Mouse (Mus musculus) hindbrain, postnatal 0 days (tissue): Measurements from ENCODE around the gene Ankrd52. TPM values are rescaled to one million over a fixed set of nuclear protein-coding genes. Genes with fewer than 3 reads are reported as not detected.

Experiments
- ATAC-seq: fragments of 200-750 bp; cut with Nextera tagmentation; 2 replicates; pipeline ENCODE4 v1.8.0; 2017; ENCODE audit warnings: mild to moderate bottlenecking, moderate TSS enrichment, moderate library complexity
- DNase-seq: peaks from one replicate; pipeline ENCODE4 v3.0.0-alpha.2; 2015; ENCODE audit warnings: low spot score
- H3K27ac ChIP-seq: fragments of 300-500 bp; sonication (generic); 2 replicates; pipeline ENCODE4 v1.5.1; 2014; ENCODE audit warnings: mild to moderate bottlenecking
- H3K27me3 ChIP-seq: fragments of 300-500 bp; sonication (generic); 2 replicates; pipeline ENCODE4 v1.6.1; 2014; ENCODE audit warnings: low read length, mixed read lengths; ENCODE audit not compliant: insufficient read depth
- H3K36me3 ChIP-seq: fragments of 300-500 bp; sonication (generic); 2 replicates; pipeline ENCODE4 v1.6.1; 2014; ENCODE audit warnings: low read length, mixed read lengths; ENCODE audit not compliant: insufficient read depth
- H3K4me1 ChIP-seq: fragments of 300-500 bp; sonication (generic); 2 replicates; pipeline ENCODE4 v1.6.1; 2014; ENCODE audit warnings: antibody characterized with exemption, low read length, mixed read lengths; ENCODE audit not compliant: insufficient read depth
- H3K4me2 ChIP-seq: fragments of 300-500 bp; sonication (generic); 2 replicates; pipeline ENCODE4 v1.6.1; 2014; ENCODE audit warnings: low read depth, mild to moderate bottlenecking, low read length, moderate library complexity, mixed read lengths
- H3K4me3 ChIP-seq: fragments of 300-500 bp; sonication (generic); 2 replicates; pipeline ENCODE4 v1.5.1; 2014; ENCODE audit warnings: low read length
- H3K9ac ChIP-seq: fragments of 300-500 bp; sonication (generic); replicated peaks from 2 replicates; pipeline ENCODE4 v1.6.1; 2014; ENCODE audit warnings: mild to moderate bottlenecking, low read length, moderate library complexity, mixed read lengths
- H3K9me3 ChIP-seq: fragments of 300-500 bp; sonication (generic); 2 replicates; pipeline ENCODE4 v1.6.1; 2016; ENCODE audit warnings: low read length, mixed read lengths
- CTCF ChIP-seq: IDR thresholded peaks from 2 replicates; pipeline ENCODE4 v1.5.1; 2016; ENCODE audit warnings: antibody characterized with exemption, control low read depth, low read depth
- WGBS: fragments of 180-500 bp; shearing (Covaris S2); extraction: QIAGEN DNeasy Blood & Tissue Kit; methylation state at CpG from one replicate; pipeline ENCODE4 v1.1.7; 2014; 5-methylcytosine and 5-hydroxymethylcytosine counted together
- polyA plus RNA-seq: library from polyadenylated mRNA; unstranded; fragments of >200 nt; fragmentation: Nextera tagmentation; extraction: Ambion mirVana; gene quantifications from 2 replicates; pipeline ENCODE4 v1.2.1, GENCODE M21; 2015
- total RNA-seq: library from RNA; depleted of rRNA; stranded (reverse); fragments of >200 nt; gene quantifications from 2 replicates; pipeline ENCODE4 v1.2.3, GENCODE M21; 2014

Ankrd52 gene
- total and polyA plus RNA-seq, 2 experiments from 2014 or later = 10.6 to 38.8 TPM

DNA sequence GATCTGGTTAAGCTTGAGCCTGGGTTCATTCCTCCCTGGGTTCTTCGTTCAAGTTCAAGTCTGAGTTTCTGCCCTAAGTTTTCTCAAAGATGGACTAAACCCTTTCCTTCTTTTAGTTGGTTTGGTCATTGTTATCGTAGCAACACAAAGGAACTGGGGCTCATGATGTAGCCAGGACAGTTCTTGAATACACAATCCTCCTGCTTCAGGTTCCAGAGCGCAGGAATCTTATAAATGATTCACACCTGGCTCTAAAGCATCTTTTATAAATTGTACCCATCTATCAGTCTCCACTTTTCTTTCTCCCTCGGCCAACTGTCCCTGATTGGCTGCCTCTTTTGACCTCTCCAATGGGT is 838 bp upstream of the Ankrd52 start:
- 39% methylated on average over 4 of the region's 4 CpGs for WGBS
- H3K9ac ChIP-seq = peak overlapping the region; percentile 99
- H3K36me3 ChIP-seq = peaks cover 12% of the 10 kb centered on the region
- H3K27me3 ChIP-seq = no peaks in the 10 kb centered on the region
- no peak for ATAC-seq
- peak overlapping the region; percentile 96 for H3K4me3 ChIP-seq
- H3K4me2 ChIP-seq = peak overlapping the region; percentile 75
- peaks cover 17% of the 10 kb centered on the region for H3K4me1 ChIP-seq
- no peak for DNase-seq
- H3K9me3 ChIP-seq = no peaks in the 10 kb centered on the region
- TF ChIP-seq CTCF = no peak
- peak overlapping the region; percentile 98 for H3K27ac ChIP-seq

GRCm38 (mm10) chr10:128377222-128377939 is 466 bp downstream of the Ankrd52 start:
- peak; percentile 69 for ATAC-seq
- H3K27ac ChIP-seq = peak overlapping the region; percentile 98
- DNase-seq = peak; percentile 79

GRCm38 (mm10) chr10:128377940-128378448 is 1.1 kb downstream of the Ankrd52 start:
- H3K4me3 ChIP-seq = peak overlapping the region; percentile 96
- H3K27ac ChIP-seq = peak overlapping the region; percentile 98
- ATAC-seq (no peak; the same call in 1 of the 2 replicates), DNase-seq (no peak)
- H3K27me3 ChIP-seq = no peaks in the 10 kb centered on the region
- peak overlapping the region; percentile 99 for H3K9ac ChIP-seq
- peaks cover 29% of the 10 kb centered on the region for H3K36me3 ChIP-seq
- peak overlapping the region; percentile 75 for H3K4me2 ChIP-seq
- H3K9me3 ChIP-seq = no peaks in the 10 kb centered on the region
- WGBS = 55% methylated on average over 14 of the region's 14 CpGs
- H3K4me1 ChIP-seq = peaks cover 17% of the 10 kb centered on the region
- no peak for TF ChIP-seq CTCF

More at GRCm38 (mm10) chr10:128377222-128377939, 466 bp downstream of the Ankrd52 start:
- Histone ChIP-seq H3K4me2 (peak overlapping the region; percentile 75), H3K27me3 (no peaks in the 10 kb centered on the region), H3K4me3 (peak overlapping the region; percentile 96), H3K9me3 (no peaks in the 10 kb centered on the region), H3K4me1 (peaks cover 17% of the 10 kb centered on the region), H3K9ac (peak overlapping the region; percentile 99), H3K36me3 (peaks cover 22% of the 10 kb centered on the region)
- WGBS = 0% methylated on average over 43 of the region's 47 CpGs
- TF ChIP-seq CTCF = peak; percentile 36

GRCm38 (mm10) chr10:128378462-128378861 is 1.5 kb downstream of the Ankrd52 start:
- H3K27me3 ChIP-seq = no peaks in the 10 kb centered on the region
- 39% methylated on average over 3 of the region's 3 CpGs for WGBS
- H3K4me1 ChIP-seq = peaks cover 17% of the 10 kb centered on the region
- H3K4me2 ChIP-seq = peak overlapping the region; percentile 75
- peak overlapping the region; percentile 99; the same call in 1 of the 2 replicates for H3K9ac ChIP-seq
- H3K9me3 ChIP-seq = no peaks in the 10 kb centered on the region
- peaks cover 33% of the 10 kb centered on the region for H3K36me3 ChIP-seq
- DNase-seq (no peak), ATAC-seq (no peak)
- peak overlapping the region; percentile 98 for H3K27ac ChIP-seq
- TF ChIP-seq CTCF = no peak
- H3K4me3 ChIP-seq = peak overlapping the region; percentile 96; the same call in 1 of the 2 replicates

GRCm38 (mm10) chr10:128379260-128379659 is 2.3 kb downstream of the Ankrd52 start:
- H3K27me3 ChIP-seq = no peaks in the 10 kb centered on the region
- no peak overlapping the region; the same call in 1 of the 2 replicates for H3K9ac ChIP-seq
- WGBS = 93% methylated on average over 7 of the region's 7 CpGs

GRCm38 (mm10) chr10:128380565-128380964 is 3.6 kb downstream of the Ankrd52 start:
- TF ChIP-seq CTCF = no peak
- no peak for ATAC-seq
- DNase-seq = no peak
- peaks cover 17% of the 10 kb centered on the region for H3K4me1 ChIP-seq
- no peak overlapping the region for H3K4me3 ChIP-seq
- no peak overlapping the region for H3K27ac ChIP-seq
- no peaks in the 10 kb centered on the region for H3K9me3 ChIP-seq
- H3K4me2 ChIP-seq = no peak overlapping the region
- no peaks in the 10 kb centered on the region for H3K27me3 ChIP-seq
- H3K36me3 ChIP-seq = peaks cover 50% of the 10 kb centered on the region
- WGBS = 86% methylated on average over 5 of the region's 5 CpGs
- no peak overlapping the region for H3K9ac ChIP-seq

More at GRCm38 (mm10) chr10:128379260-128379659, 2.3 kb downstream of the Ankrd52 start:
- no peak overlapping the region for H3K4me2 ChIP-seq
- no peak for DNase-seq
- no peak overlapping the region for H3K4me3 ChIP-seq
- H3K36me3 ChIP-seq = peaks cover 41% of the 10 kb centered on the region
- TF ChIP-seq CTCF = no peak
- no peak for ATAC-seq
- no peak overlapping the region for H3K27ac ChIP-seq
- H3K4me1 ChIP-seq = peaks cover 17% of the 10 kb centered on the region
- H3K9me3 ChIP-seq = no peaks in the 10 kb centered on the region

DNA sequence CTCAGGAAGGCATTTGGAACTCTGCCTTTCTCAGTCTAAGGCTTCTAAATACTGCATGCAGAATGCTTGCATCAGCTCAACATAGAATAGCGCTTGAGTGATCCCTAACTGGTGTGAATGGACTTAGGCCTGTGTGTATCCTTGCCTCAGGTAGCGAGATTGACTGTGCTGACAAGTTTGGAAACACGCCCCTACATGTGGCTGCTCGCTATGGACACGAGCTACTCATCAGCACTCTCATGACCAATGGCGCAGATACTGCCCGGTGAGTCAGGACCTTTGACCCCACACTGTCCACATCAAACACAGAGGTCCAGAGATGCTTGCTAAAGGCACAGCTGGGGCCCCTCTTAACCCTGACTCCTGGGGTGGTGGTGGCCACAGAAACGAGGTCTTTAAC is 5.6 kb downstream of the Ankrd52 start:
- 86% methylated on average over 8 of the region's 8 CpGs for WGBS
- DNase-seq (no peak), ATAC-seq (no peak)
- H3K27me3 ChIP-seq = no peaks in the 10 kb centered on the region
- no peak for TF ChIP-seq CTCF
- H3K9me3 ChIP-seq = no peaks in the 10 kb centered on the region
- no peak overlapping the region for H3K4me2 ChIP-seq
- H3K27ac ChIP-seq = no peak overlapping the region
- H3K9ac ChIP-seq = no peak overlapping the region
- H3K4me3 ChIP-seq = no peak overlapping the region
- H3K36me3 ChIP-seq = peaks cover 69% of the 10 kb centered on the region
- H3K4me1 ChIP-seq = peaks cover 10% of the 10 kb centered on the region
